Mouse (Mus musculus) neural tube, embryonic 10.5 days (tissue): Measurements from ENCODE around the gene Bst1.
A peak's percentile ranks its signal among the peaks of the same experiment; 100 is the strongest.

Source experiments
- DNase-seq: peaks from one replicate; pipeline ENCODE4 v3.0.0-alpha.2; 2017; ENCODE audit warnings: low spot score; ENCODE audit errors: extremely low spot score

Bst1 gene

DNA sequence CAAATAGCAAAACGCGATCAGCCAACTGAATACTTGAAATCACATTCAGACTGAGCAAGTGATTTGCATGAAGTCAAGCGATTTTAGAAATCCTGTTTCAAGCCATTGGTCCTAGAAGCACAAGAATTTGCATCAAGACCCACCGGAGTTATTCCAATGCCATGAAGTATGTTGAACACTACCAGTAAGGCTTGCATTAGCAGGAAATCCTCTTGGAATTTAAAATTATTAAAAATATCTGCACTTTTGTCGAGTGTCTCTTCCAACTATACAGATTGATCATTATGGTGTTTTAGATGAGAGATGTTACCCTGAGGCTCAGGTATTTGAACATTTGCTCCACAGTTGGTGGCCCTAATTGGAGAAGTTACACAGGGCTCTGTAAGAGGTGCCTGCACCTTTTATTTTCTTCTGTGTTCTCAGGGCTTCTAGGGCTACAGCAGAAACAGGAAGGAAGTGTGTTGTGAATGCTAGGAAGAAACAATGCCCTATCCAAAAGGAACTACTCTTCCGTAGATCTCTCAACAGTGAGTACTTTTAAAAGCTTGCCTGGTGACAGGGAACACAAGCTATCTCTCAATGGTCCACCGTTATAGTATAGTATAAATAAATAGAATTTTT lies 35.3 kb downstream of the Bst1 start:
- no peak for DNase-seq

DNA sequence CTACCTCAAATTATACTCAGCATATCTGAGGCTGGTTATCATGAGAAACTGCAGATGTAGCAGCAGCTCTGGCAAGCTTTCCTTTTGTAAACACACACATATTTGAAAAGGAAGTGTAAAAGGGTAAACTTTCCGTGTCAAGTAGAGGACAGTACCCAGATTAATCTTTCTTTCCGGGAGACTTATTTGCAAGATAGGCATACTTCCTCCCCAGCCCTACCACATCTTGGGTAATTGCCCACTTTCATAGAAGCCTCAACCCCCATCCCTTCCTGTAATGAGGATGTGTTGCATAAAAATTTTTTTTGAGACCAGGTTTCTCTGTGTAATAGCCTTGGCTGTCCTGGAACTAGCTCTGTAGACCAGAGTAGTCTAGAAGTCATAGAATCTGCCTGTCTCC lies 37.1 kb downstream of the Bst1 start:
- no peak for DNase-seq

DNA sequence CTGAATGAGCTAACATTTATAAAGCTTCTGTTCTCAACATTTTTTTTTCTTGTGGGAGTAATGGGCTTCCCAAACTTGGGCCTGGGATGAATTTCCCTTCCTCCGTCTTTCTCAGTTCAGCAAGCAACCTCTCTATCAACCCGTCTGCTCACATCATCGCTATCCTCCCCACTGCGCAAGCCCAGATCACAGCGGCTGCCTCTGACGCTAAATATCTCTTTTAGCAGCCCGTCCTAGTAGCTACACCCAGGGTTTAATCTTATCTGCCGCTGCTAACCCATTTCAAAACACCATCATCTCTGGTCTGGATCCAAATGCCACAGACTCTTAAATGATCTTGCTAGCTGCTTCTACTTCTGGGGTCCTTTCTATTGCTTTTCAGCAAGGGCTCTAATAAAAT lies 41.0 kb downstream of the Bst1 start:
- no peak for DNase-seq

DNA sequence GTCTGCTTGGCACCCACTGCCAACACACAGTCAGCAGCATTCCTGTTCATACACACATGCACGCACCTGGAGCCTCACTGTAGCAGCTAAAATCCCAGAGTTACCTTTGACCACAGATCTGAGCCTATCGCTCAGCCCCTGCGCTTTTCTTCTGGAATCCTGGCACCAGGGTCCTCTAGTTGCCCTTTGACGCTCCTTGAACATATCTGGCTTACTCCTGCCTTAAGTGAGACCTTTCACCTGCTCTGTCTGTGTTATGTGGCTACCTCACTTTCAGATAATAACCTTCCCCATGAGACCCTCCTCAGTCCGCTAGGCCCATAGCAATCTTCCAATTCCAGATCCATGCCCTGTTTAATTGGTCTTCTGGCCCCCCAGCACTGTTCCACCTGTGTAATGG lies 41.4 kb downstream of the Bst1 start:
- DNase-seq, result no peak

DNA sequence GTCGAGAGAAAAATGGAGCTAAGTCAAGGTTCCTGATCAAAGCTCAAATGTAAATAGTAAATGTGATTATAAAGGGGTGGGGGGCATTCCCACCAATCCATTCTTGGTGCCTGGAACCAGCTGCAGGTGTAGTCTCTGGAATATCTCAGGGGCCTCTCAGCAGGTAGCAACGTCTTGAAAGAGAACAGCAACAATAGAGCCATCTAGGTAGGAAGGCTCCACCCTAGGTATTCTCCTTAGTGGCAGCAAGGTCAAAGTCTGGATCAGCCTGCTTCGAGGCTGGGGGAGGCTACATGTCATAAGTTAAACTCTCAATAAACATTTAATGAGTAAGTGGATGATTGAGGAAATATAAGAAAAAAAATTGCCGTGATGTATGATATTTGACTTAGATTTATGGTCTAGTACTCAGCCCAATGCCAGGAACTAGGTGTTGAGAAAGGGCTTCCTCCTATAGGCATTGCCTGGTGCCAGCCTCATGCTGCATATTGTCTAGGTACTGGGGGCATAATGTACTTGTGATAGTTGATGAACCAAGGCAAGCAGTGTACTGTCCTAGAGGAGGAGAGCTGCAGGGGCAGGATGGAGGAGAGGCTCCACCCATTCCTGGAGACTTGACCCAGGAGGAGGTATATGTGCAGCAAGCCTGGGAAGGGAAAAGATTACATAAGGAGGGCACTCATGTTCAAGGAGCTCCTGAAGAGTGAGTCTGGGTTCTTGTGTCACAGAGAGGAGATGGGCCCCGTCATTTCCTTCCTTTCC lies 42.2 kb downstream of the Bst1 start:
- no peak for DNase-seq

DNA sequence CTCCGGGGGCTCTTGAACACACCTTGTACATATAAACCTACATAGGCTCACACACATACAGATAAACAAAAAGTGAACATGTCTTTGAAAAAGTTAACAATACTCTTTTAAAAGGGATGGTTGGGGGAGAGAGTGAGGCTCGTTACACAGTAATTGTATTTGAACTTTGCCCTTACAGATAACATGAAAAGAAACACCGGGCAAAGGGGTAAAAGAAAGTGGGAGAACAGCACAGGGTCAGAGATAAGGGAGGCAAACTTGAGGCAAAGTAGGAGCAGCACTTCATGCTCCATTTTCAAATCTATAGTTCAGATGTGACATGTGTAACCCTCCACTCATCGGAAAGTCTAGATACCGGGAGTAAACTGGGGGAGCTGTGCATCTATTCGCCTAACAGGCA lies 45.0 kb downstream of the Bst1 start:
- DNase-seq, result no peak

DNA sequence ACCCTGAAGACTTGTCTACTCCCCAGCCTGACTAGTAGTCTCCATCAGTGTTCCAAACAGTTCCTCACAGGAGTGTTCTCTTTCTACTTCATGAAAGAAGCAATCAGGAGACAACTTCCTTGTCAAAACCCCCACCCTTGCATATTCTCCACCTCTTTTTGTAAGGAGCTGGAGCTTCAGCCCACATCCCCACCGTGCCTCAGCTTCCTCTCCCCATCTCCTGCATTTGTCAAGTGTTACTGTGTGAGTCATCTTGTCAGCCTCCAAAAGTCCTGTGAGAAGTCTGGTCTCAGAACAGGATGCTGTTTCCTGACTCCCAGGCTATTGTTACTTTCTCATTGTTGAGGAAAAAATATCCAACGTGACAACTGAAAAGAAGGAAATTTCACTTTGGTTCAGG lies 46.6 kb downstream of the Bst1 start:
- no peak for DNase-seq

DNA sequence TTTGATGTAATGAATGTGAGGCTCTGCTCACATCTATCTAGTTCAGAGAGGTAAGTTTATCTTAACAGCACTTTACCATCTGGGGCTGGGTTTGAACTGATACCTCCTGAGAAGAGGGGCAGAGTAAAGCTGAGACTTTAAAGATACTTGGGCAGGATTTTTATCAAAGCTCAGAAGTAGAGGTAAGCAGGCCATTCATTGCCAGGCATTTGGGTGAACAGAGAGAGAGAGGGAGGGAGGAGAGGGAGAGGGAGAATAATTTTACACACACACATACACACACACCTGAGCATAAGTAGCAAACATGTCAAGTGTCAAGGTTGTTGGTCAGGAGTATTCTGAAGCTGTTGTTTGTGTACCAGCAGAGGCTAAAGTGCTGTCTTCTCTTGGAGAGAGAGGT lies 49.6 kb downstream of the Bst1 start, which contains the start of gene Cd38:
Gene Cd38, plus strand, starts transcription at position 301 of the 400 bp plus-strand sequence.
- DNase-seq, result no peak

DNA sequence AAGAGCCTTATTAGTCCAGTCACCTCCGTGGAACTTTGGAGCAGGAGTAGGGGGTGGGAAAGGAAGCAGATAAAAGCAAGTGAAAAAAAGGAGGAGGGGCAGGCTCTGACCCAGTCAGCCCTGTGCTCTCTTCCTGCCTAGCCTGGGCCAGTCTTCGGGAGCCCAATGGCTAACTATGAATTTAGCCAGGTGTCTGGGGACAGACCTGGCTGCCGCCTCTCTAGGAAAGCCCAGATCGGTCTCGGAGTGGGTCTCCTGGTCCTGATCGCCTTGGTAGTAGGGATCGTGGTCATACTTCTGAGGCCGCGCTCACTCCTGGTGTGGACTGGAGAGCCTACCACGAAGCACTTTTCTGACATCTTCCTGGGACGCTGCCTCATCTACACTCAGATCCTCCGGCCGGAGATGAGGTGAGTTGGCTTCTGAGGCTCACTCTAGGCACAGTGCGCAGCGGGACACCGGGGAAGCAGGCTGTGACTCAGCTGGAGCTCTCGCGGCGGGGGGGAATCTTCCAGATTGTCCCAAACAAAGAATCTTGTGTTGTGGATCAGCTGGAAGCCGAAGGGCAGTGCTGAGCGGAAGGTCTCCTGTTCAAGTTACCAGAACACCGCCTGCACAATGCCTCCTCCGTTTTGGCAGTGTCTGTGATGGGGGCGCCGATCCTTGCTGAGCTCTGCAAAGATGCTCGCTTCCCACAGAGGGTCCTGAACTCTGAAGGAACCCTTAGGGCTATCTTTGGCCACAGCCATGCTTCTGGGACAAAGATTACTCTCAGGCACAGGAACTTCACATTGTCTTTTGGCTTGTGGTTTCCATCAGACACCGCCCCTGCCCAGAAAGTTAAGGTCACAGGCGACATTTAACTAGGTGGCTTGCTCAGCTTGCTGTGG lies 50.3 kb downstream of the Bst1 start:
- DNase-seq, result peak; percentile 59

DNA sequence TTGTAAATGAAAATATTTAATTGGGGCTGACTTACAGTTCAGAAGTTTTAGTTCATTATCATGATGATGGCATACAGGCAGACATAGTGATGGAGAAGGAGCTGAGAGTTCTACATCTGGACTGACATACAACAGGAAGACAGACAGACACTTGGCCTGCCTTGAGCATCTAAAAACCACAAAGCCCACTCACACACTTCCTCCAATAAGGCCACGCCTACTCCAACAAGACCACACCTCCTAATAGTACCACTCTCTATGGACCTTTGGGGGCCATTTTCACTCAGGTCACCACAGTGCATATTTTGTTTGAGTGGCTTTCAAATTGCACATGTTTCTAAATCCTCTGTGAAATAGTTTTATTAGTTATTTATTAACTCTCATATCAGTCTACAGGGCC lies 53.2 kb downstream of the Bst1 start:
- no peak for DNase-seq

DNA sequence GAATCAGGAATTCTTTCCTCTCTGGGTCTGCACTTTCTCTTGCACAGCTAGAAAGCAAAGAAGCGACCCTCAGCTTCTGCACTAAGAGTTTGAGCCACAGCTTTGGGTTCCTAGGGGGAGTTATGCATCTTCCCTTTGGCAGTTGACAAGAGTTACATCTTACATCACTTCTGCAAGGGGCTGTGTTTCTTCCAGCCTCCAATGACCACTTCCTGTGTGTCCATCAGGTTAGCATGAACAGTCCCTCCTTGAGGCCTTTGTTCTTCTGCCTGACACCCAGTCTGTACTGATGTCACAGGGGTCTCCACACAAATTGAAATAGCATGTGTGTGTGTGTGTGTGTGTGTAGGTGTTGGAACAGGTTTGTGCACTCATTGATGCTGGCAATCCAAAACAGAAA lies 54.0 kb downstream of the Bst1 start:
- no peak for DNase-seq

DNA sequence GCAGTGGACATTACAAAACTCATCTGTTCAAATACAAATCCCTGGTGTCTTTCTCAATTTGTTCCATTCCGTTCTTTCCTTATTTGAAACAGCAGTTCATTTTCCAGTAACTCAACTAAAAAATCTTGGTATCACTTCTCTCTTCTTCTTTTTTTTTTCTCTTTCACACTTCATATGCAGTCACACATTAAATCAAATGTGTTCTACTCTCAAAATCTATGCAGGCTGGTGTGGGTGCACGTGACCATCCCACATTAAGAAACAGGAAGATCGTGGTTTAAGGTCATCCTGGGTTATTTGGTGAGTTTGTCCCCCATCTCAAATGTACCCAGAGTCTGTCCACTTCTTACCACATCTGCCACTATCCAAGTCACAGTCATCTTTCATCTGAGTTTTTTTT lies 63.3 kb downstream of the Bst1 start:
- DNase-seq, result no peak

DNA sequence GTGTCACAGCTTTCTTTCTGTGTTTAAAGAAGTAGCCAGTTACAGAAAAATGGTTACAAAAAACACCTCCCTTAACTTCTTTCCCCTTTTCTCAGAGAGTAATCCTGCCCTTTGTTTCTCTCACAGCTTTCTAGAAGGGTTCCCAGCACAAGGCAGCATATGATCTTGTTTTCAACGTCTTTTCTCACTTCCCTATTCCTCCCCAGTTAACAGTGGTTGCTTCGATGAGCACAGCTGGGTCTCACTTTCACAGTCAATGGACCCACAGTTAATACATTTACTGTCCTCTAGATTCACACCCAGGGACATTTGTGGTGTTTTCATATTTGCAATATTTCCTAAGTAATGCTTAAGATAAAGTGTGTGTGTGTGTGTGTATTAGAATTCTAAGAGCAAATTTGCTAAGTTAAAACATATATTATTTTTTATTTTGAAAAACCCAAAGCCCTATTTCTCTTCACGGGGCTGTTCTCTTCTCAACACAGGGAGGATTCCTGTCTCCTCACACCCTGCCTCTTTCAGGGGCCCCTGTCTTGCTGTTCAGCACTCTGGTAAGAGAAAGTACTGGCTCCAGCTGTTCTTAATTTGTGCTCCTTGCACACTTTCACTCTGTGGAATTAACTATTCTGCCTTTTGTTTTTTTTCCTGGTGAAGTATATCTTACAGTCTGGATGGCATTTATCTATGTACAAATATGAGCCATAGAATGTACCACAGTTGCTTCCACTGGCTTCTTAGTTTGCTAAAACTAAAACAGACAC lies 66.6 kb downstream of the Bst1 start:
- no peak for DNase-seq

DNA sequence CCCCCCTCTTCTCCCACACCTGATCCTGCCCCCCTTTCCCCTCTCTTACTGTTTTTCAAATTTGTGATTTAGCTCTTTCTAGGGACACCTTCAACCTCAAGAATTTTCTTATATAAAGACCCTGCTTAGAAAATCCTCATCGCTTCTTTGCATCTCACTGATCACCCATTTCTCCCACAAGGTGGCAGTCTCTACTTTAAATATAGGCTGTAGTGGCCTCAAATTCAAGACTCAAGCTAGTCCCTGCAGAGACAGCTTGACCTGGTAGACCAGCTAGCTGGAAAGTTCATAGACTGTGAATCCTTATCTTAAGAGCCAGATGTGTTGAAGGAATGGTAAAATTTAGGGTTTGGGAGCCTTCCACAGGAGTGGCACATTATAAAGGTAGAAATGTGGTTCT lies 73.7 kb downstream of the Bst1 start:
- DNase-seq, result no peak
